ENCODE assay signal across 8 mouse cellular contexts in the genomic region with DNA sequence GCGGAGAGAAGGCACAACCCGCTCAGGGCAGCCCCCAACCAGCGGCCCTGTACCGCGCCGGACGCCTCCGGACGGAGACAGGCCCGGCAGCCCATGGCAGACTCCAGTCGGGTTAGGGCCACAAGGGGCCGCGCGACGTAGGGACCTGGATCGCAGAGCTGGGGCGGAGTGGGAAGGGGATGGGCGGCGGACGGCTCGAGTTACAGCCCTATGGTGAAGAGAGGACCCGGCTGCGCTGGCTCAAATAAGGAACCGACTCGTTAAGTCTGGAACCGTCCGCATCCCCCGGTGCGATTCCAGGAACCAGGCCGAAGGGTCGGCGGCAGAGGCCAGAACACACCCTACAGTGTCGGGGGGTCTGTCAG. TPM values are rescaled to one million over a fixed set of nuclear protein-coding genes. Genes with fewer than 3 reads are reported as not detected.
A peak's percentile ranks its signal among the peaks of the same experiment; 100 is the strongest.
DNase-seq lines count a peak whose midpoint lies in the region; ATAC-seq and TF ChIP-seq lines count a peak whose summit lies in the region.

Gene Mmp23 (minus strand): TSS at position 299 of the 365 bp plus-strand sequence.

- no peaks in the 10 kb centered on the region for H3K79me2 ChIP-seq in C2C12 (ENCODE audit: control insufficient read depth, insufficient read depth)

- peaks cover 28% of the 10 kb centered on the region for H3K4me1 ChIP-seq in forebrain, embryonic 15.5 days
- peaks cover 42% of the 10 kb centered on the region for H3K4me1 ChIP-seq in hindbrain, embryonic 10.5 days (replicated peaks)
- H3K4me1 ChIP-seq in liver, embryonic 11.5 days (replicated peaks; ENCODE audit: control insufficient read depth, insufficient read depth, low read length) = peaks cover 29% of the 10 kb centered on the region
- H3K4me1 ChIP-seq in midbrain, postnatal 0 days (ENCODE audit: insufficient read depth, low read length) = peaks cover 3% of the 10 kb centered on the region; the same call in 1 of the 2 replicates

- under 1% methylated on average over 33 of the region's 33 CpGs for WGBS in forebrain, embryonic 15.5 days
- WGBS in hindbrain, embryonic 10.5 days = under 1% methylated on average over 33 of the region's 33 CpGs
- 2% methylated on average over 33 of the region's 33 CpGs for WGBS in liver, embryonic 11.5 days
- 1% methylated on average over 33 of the region's 33 CpGs for WGBS in midbrain, postnatal 0 days

- no peaks in the 10 kb centered on the region for H3K27me3 ChIP-seq in C2C12 (ENCODE audit: control insufficient read depth, insufficient read depth, insufficient read length)
- peaks cover 52% of the 10 kb centered on the region for H3K27me3 ChIP-seq in forebrain, embryonic 15.5 days
- H3K27me3 ChIP-seq in hindbrain, embryonic 10.5 days (ENCODE audit: insufficient read depth, poor library complexity, severe bottlenecking) = peaks cover 73% of the 10 kb centered on the region
- peaks cover 47% of the 10 kb centered on the region for H3K27me3 ChIP-seq in liver, embryonic 11.5 days (replicated peaks; ENCODE audit: control insufficient read depth, insufficient read depth, low read length)
- peaks cover 44% of the 10 kb centered on the region for H3K27me3 ChIP-seq in midbrain, postnatal 0 days (ENCODE audit: insufficient read depth, low read length)

- peak within 1 kb of the TSS; percentile 38 for H3K9ac ChIP-seq in forebrain, embryonic 15.5 days (replicated peaks)
- H3K9ac ChIP-seq in liver, embryonic 11.5 days (ENCODE audit: low read depth, low read length) = peak within 1 kb of the TSS; percentile 42; the same call in 1 of the 2 replicates
- peak within 1 kb of the TSS; percentile 54; the same call in 1 of the 2 replicates for H3K9ac ChIP-seq in midbrain, postnatal 0 days (replicated peaks; ENCODE audit: low read length, poor library complexity, severe bottlenecking)

- no peak within 1 kb of the TSS for H3K27ac ChIP-seq in forebrain, embryonic 15.5 days (replicated peaks)
- H3K27ac ChIP-seq in hindbrain, embryonic 10.5 days = peak within 1 kb of the TSS; percentile 74
- no peak within 1 kb of the TSS for H3K27ac ChIP-seq in liver, embryonic 11.5 days (ENCODE audit: low read depth, low read length)
- H3K27ac ChIP-seq in midbrain, postnatal 0 days (ENCODE audit: low read depth, low read length) = no peak within 1 kb of the TSS

- peak; percentile 63 for DNase-seq in R1 (ENCODE audit: low read depth, low spot score)
- peak; percentile 71 for DNase-seq in hindbrain, embryonic 10.5 days (ENCODE audit: low spot score)
- DNase-seq in liver, embryonic 11.5 days (ENCODE audit: low spot score) = no peak
- peak; percentile 12 for DNase-seq in midbrain, postnatal 0 days (ENCODE audit: low spot score)
- DNase-seq in urinary bladder, postnatal 4 days (ENCODE audit: low spot score in 2 of 2) = peak; percentile 75 to 81
- no peak for DNase-seq in left cerebral cortex, adult 18-20 months (ENCODE audit: low spot score in 2 of 2)

- peak within 1 kb of the TSS; percentile 50 for H3ac ChIP-seq in C2C12 (ENCODE audit: control insufficient read depth, insufficient read length, low read depth)

- peak within 1 kb of the TSS; percentile 51 for H3K4me2 ChIP-seq in forebrain, embryonic 15.5 days (replicated peaks)
- peak within 1 kb of the TSS; percentile 80 for H3K4me2 ChIP-seq in liver, embryonic 11.5 days
- H3K4me2 ChIP-seq in midbrain, postnatal 0 days (ENCODE audit: low read depth, low read length, poor library complexity, severe bottlenecking) = peak within 1 kb of the TSS; percentile 61

- ATAC-seq in forebrain, embryonic 15.5 days (replicated peaks) = peak; percentile 38
- ATAC-seq in liver, embryonic 11.5 days (replicated peaks; ENCODE audit: low FRiP score) = peak; percentile 25
- no peak for ATAC-seq in midbrain, postnatal 0 days (ENCODE audit: low FRiP score)

- peaks cover 37% of the 10 kb centered on the region for H3K36me3 ChIP-seq in C2C12 (ENCODE audit: control insufficient read depth, insufficient read depth)
- H3K36me3 ChIP-seq in forebrain, embryonic 15.5 days = peaks cover 55% of the 10 kb centered on the region
- H3K36me3 ChIP-seq in hindbrain, embryonic 10.5 days = peaks cover 50% of the 10 kb centered on the region
- peaks cover 28% of the 10 kb centered on the region for H3K36me3 ChIP-seq in liver, embryonic 11.5 days (ENCODE audit: control insufficient read depth, insufficient read depth, low read length)
- H3K36me3 ChIP-seq in midbrain, postnatal 0 days (ENCODE audit: insufficient read depth, low read length) = peaks cover 69% of the 10 kb centered on the region

- H3K4me3 ChIP-seq in C2C12 (ENCODE audit: insufficient read depth, poor library complexity, severe bottlenecking) = no peak within 1 kb of the TSS
- H3K4me3 ChIP-seq in forebrain, embryonic 15.5 days = peak within 1 kb of the TSS; percentile 31
- H3K4me3 ChIP-seq in hindbrain, embryonic 10.5 days = peak within 1 kb of the TSS; percentile 56
- H3K4me3 ChIP-seq in liver, embryonic 11.5 days (ENCODE audit: low read depth, low read length) = peak within 1 kb of the TSS; percentile 48
- peak within 1 kb of the TSS; percentile 32 for H3K4me3 ChIP-seq in midbrain, postnatal 0 days (ENCODE audit: low read depth, low read length)

- no peak for TF ChIP-seq CTCF in C2C12 (IDR thresholded peaks at IDR 0.05; ENCODE audit: control insufficient read depth, insufficient read depth, insufficient read length)
- peak; percentile 3; the same call in 1 of the 2 replicates for TF ChIP-seq CTCF in midbrain, postnatal 0 days (IDR thresholded peaks at IDR 0.05)

- no peaks in the 10 kb centered on the region for H3K9me3 ChIP-seq in forebrain, embryonic 15.5 days
- H3K9me3 ChIP-seq in hindbrain, embryonic 10.5 days = no peaks in the 10 kb centered on the region
- H3K9me3 ChIP-seq in liver, embryonic 11.5 days (ENCODE audit: control insufficient read depth, low read length) = no peaks in the 10 kb centered on the region
- no peaks in the 10 kb centered on the region for H3K9me3 ChIP-seq in midbrain, postnatal 0 days (ENCODE audit: low read length)

- no peaks in the 10 kb centered on the region for H3K79me3 ChIP-seq in C2C12 (ENCODE audit: low read depth)

TF ChIP-seq in C2C12, 6 proteins besides CTCF, POLR2A, EP300 and RAD21:
- TF ChIP-seq USF1 (IDR thresholded peaks at IDR 0.05; ENCODE audit: low read depth) = no peak
- TF ChIP-seq MYOG (IDR thresholded peaks at IDR 0.05; ENCODE audit: control insufficient read depth, extremely low read depth, insufficient read length) = no peak
- TF ChIP-seq FOSL1 (IDR thresholded peaks at IDR 0.05; ENCODE audit: insufficient read depth, low read length, poor library complexity, severe bottlenecking) = no peak
- TF ChIP-seq MAX (IDR thresholded peaks at IDR 0.05) = no peak
- no peak for TF ChIP-seq MYOD1 (IDR thresholded peaks at IDR 0.05; ENCODE audit: control insufficient read depth, insufficient read length, low read depth)
- no peak for TF ChIP-seq CEBPB (IDR thresholded peaks at IDR 0.05; ENCODE audit: low read depth)
TF ChIP-seq in C2C12: peak in this region for 0.

RNA-seq across cellular contexts. Expression of gene Mmp23, which starts in this region (rescaled TPM):
- 4.5 TPM for polyA plus RNA-seq in C2C12 (2012; fragmentation: generic; extraction: Trizol)
- 2.3 and 2.6 TPM in 2 replicates for polyA plus RNA-seq in forebrain, embryonic 15.5 days (2015; fragmentation: Nextera tagmentation; extraction: Ambion mirVana)
- polyA plus RNA-seq in hindbrain, embryonic 10.5 days (2016; fragmentation: Nextera tagmentation; extraction: Ambion mirVana) = 4.2 and 4.4 TPM in 2 replicates
- 13.6 and 13.7 TPM in 2 replicates for polyA plus RNA-seq in liver, embryonic 11.5 days (2014; fragmentation: Nextera tagmentation; extraction: Ambion mirVana)
- 4.1 and 6.4 TPM in 2 replicates for total RNA-seq in midbrain, postnatal 0 days (2014; rRNA removed)
- 4.4 and 5.6 TPM in 2 replicates for polyA plus RNA-seq in midbrain, postnatal 0 days (2015; fragmentation: Nextera tagmentation; extraction: Ambion mirVana)
- total RNA-seq in left cerebral cortex, adult 18-20 months (2021) = 1 to 10 TPM; 2.4 to 4.6 TPM

Comparison
In these comparisons a context has a peak if more than half of its experiments do, and no peak if none do; other contexts are left out.
1. DNase-seq: peak in R1 (single experiment), hindbrain, embryonic 10.5 days (single experiment), midbrain, postnatal 0 days (single experiment) and urinary bladder, postnatal 4 days (2 of 2); none in liver, embryonic 11.5 days (single experiment) and left cerebral cortex, adult 18-20 months (0 of 2).
2. Peak in every context shown above with its lines, with median percentiles within 50 percentile points of each other: H3K4me2 ChIP-seq and H3K9ac ChIP-seq.